Mouse (Mus musculus): Measurements from ENCODE around the gene Tff3. TPM values are rescaled to one million over a fixed set of nuclear protein-coding genes. Genes with fewer than 3 reads are reported as not detected.

The Tff3 gene
- total RNA-seq (2023): not detected in 4 replicates

GRCm38 (mm10) chr17:31129452-31129851, at the start of gene Tff3:
Tff3 (minus strand) TSS chr17:31129646.

GRCm38 (mm10) chr17:31165127-31165526, 35.7 kb upstream of the Tff3 start, which contains the start of gene Tff1:
Tff1 (minus strand) TSS chr17:31165277.

GRCm38 (mm10) chr17:31144040-31145037, 14.9 kb upstream of the Tff3 start, which contains the start of gene Tff2:
Tff2 (minus strand) TSS chr17:31144282.

Other genes with a start within 250 kb of the Tff3 start
- not detected in 4 replicates for gene Glp1r, start 227.8 kb downstream of the Tff3 start, total RNA-seq (2023)
- gene Umodl1, start 175.0 kb downstream of the Tff3 start, total RNA-seq (2023): not detected in 4 replicates
- gene Abcg1, start 72.0 kb downstream of the Tff3 start, total RNA-seq (2023): 125 to 170 TPM (median 138 TPM) in 4 replicates
- gene Tff2, start 14.6 kb upstream of the Tff3 start, total RNA-seq (2023): not detected in 4 replicates
- gene Tff1, start 35.6 kb upstream of the Tff3 start, total RNA-seq (2023): not detected in 4 replicates
- gene Tmprss3, start 69.3 kb upstream of the Tff3 start, total RNA-seq (2023): 0.21 to 0.66 TPM (median 0.25 TPM) in 3 of 4 replicates, not detected in the other
- gene Ubash3a, start 78.2 kb upstream of the Tff3 start, total RNA-seq (2023): 0.36 to 0.66 TPM (median 0.50 TPM) in 3 of 4 replicates, not detected in the other
- gene Rsph1, start 147.7 kb upstream of the Tff3 start, total RNA-seq (2023): 0.75 to 1.4 TPM (median 0.98 TPM) in 3 of 4 replicates, not detected in the other
- 34.1 to 44.3 TPM (median 43.1 TPM) in 4 replicates for gene Slc37a1, start 157.1 kb upstream of the Tff3 start, total RNA-seq (2023)

Data from B cell, adult 62 days (primary cell).